Mouse (Mus musculus): ENCODE data around the gene Gli2. TPM values are rescaled to one million over a fixed set of nuclear protein-coding genes. Genes with fewer than 3 reads are reported as not detected.

Gli2 gene
- 3.1 and 3.3 TPM in 2 replicates for polyA plus RNA-seq (2015; fragmentation: Nextera tagmentation; extraction: Ambion mirVana)

DNA sequence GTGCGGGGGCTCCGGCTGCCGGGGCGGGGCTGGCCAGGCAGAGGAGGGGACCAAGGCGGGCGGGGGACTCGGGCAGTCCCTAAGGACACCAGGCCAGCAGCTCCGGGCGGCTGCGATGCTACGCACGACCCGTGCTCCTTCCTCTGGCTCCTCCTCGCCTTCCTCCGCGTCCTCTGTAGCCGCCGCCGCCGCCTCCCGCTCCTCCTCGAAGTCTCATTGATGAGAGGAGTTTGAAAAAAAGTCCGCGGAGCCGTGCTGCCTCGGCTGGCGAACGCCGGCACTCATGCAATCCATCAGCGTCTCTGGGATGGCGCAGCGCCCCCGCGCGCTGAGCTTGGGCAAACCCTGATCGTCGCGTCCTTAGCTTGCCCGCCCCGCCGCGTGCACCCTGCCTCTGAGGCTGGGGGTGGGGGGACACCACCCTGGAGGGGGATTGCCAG lies at the start of gene Gli2:
Gene Gli2, minus strand, starts transcription at position 218 of the 440 bp plus-strand sequence.
- Histone ChIP-seq H3K27me3 (replicated peaks) (peaks cover 62% of the 10 kb centered on the region), H3K9ac (peak within 1 kb of the TSS; percentile 82), H3K9me3 (no peaks in the 10 kb centered on the region), H3K4me2 (peak within 1 kb of the TSS; percentile 98), H3K4me1 (peaks cover 45% of the 10 kb centered on the region), H3K36me3 (no peaks in the 10 kb centered on the region), H3K27ac (replicated peaks) (peak within 1 kb of the TSS; percentile 85), H3K4me3 (peak within 1 kb of the TSS; percentile 67)
- peak; percentile 65; the same call in 1 of the 2 replicates for ATAC-seq (ENCODE audit: extremely low read depth, insufficient number of reproducible peaks, low FRiP score, low TSS enrichment)
- WGBS: under 1% methylated on average over 29 of the region's 42 CpGs

DNA sequence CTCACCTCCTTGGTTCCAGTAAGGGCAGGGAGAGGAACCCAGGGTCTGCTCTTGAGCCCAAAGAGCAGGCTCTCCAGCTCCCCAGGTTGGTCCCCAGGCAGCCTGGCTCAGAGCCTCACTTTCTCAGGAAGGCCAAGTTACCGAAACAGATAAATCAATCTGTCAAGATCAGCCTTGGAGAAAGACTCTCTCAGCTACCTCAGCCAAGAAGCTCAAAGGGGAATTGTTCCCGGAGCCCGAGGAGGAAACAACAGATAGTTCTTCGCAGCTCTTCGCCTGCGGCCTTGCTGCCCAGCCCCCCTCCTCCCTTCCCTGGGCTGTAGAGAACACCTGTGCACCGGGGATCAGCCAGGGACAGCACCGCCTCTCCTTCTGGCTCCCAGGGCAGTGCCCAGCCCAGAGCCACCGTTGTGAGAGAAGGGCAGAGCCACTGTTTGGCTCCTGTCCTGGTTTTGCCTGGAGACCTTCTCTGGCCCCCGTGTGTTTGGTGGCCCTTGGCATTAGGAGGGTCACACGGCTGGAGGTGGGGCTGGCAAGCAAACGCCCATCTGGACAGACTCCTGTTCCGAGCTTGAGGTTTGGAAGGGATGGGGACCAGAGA lies 44.6 kb upstream of the Gli2 start:
- no peaks in the 10 kb centered on the region for H3K9me3 ChIP-seq
- no peak overlapping the region for H3K9ac ChIP-seq
- H3K4me3 ChIP-seq: no peak overlapping the region
- H3K4me1 ChIP-seq: peaks cover 6% of the 10 kb centered on the region; the same call in 1 of the 2 replicates
- no peak for ATAC-seq (ENCODE audit: extremely low read depth, insufficient number of reproducible peaks, low FRiP score, low TSS enrichment)
- H3K4me2 ChIP-seq: no peak overlapping the region
- WGBS: 47% methylated on average over 13 of the region's 13 CpGs
- no peak overlapping the region for H3K27ac ChIP-seq (replicated peaks)
- H3K36me3 ChIP-seq: no peaks in the 10 kb centered on the region
- peaks cover 23% of the 10 kb centered on the region for H3K27me3 ChIP-seq (replicated peaks)

DNA sequence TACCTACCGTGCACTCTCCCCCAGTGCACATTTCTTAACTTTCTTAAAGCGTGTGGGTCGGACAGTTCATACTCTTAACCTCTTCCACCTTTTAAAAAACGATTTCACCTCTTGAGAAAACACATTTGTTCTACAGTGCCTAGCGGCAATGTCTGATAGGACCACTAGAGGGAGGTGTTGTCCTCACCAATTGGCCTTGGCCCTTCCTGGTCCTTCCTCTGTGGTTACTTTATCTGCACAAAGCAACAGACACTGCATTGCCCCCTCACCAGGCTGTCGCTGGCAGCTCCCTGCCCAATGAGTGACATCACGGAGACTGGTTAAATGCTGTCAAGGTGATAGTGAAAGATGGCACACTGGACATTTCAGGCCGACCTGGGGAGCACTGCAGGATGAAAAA lies 40.3 kb upstream of the Gli2 start:
- Histone ChIP-seq H3K9ac (no peak overlapping the region), H3K36me3 (no peaks in the 10 kb centered on the region), H3K4me3 (no peak overlapping the region), H3K27me3 (replicated peaks) (peaks cover 21% of the 10 kb centered on the region), H3K27ac (replicated peaks) (no peak overlapping the region), H3K4me2 (no peak overlapping the region), H3K9me3 (no peaks in the 10 kb centered on the region), H3K4me1 (peaks cover 14% of the 10 kb centered on the region; the same call in 1 of the 2 replicates)
- no peak for ATAC-seq (ENCODE audit: extremely low read depth, insufficient number of reproducible peaks, low FRiP score, low TSS enrichment)
- WGBS: 16% methylated on average over 8 of the region's 8 CpGs

DNA sequence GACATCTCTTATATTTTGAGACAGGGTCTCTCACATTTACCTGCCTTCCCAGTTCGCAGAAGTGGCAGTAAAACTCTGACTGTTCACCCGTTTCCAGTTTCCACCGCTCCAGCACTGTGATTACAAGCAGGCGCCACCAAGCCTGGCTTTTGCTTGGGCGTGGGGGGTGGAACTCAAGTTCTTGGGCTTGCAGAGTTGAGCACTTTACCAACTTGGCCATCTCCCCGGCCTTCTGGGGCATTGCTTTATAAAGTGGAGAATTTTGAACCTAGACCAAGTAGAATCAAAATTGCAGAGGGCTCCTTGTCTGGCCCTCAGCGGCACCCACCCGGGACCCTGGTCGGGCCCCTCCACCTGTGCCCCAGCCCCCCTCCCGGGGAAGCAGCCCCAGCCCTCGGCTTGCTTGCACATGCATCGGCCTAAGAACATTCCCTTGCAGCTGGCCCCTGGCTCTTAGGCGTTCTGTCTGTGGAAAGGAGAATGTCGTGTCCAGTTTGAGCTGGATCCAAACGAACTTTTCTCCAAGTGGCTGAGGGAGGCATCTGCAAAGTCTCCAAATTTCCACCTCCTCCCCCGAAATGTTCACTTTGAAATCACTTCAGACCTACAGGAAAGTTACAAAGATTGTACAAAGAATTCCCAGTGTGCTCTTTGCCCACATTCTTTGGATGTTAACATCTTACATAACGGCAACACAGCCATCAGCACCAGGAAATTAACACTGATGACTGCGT lies 36.6 kb upstream of the Gli2 start:
- Histone ChIP-seq H3K27me3 (replicated peaks) (peaks cover 9% of the 10 kb centered on the region; the same call in 1 of the 2 replicates), H3K36me3 (no peaks in the 10 kb centered on the region), H3K27ac (replicated peaks) (no peak overlapping the region), H3K4me2 (no peak overlapping the region), H3K9me3 (no peaks in the 10 kb centered on the region), H3K4me1 (peaks cover 8% of the 10 kb centered on the region; the same call in 1 of the 2 replicates), H3K4me3 (no peak overlapping the region), H3K9ac (no peak overlapping the region)
- ATAC-seq (ENCODE audit: extremely low read depth, insufficient number of reproducible peaks, low FRiP score, low TSS enrichment): no peak
- 63% methylated on average over 18 of the region's 18 CpGs for WGBS

DNA sequence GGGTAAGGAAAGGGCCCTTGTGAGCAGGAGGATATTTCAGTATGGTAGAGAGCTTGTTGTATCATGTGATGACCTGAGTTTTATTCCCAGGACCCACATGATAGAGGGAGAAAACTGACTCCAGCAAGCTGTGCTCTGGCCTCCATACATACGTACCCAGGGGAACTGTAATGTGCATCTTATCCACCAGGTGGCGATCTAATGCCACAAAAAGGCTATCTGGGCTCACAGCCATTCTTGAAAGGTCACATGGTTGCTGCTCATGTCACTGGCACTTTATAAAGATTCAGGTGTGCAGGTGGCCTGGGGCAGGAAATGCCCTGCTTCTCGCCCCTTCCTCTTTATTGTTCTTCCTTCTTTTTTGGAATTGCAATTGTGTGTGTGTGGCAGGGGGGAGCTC lies 34.1 kb upstream of the Gli2 start:
- ATAC-seq (ENCODE audit: extremely low read depth, insufficient number of reproducible peaks, low FRiP score, low TSS enrichment): no peak
- H3K9me3 ChIP-seq: no peaks in the 10 kb centered on the region
- no peaks in the 10 kb centered on the region for H3K36me3 ChIP-seq
- H3K9ac ChIP-seq: no peak overlapping the region
- no peak overlapping the region for H3K27ac ChIP-seq (replicated peaks)
- no peak overlapping the region for H3K4me2 ChIP-seq
- H3K27me3 ChIP-seq (replicated peaks): peaks cover 8% of the 10 kb centered on the region; the same call in 1 of the 2 replicates
- H3K4me3 ChIP-seq: no peak overlapping the region
- peaks cover 11% of the 10 kb centered on the region; the same call in 1 of the 2 replicates for H3K4me1 ChIP-seq
- 7% methylated on average over 3 of the region's 3 CpGs for WGBS

DNA sequence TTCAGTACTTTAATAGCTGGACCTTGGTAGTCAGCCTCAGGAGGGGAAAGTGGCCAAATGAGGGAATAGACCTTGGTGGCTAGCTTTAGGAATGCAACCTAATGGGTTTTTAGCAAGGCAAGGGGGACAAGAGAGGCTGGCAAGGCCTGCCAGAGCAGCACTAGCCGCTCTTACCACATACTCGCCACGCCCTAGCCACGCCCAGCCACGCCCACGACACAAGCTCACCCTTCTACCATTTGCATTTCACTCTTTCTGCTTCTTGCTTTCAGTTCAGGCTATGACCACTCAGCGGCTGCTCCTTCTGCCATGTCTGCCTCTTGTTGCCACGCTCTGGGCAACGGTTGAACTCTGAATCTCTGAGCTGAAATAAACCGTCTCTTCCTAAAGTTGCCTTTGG lies 32.4 kb upstream of the Gli2 start:
- Histone ChIP-seq H3K9ac (no peak overlapping the region), H3K27ac (replicated peaks) (no peak overlapping the region), H3K36me3 (no peaks in the 10 kb centered on the region), H3K27me3 (replicated peaks) (peaks cover 12% of the 10 kb centered on the region), H3K4me1 (peaks cover 11% of the 10 kb centered on the region; the same call in 1 of the 2 replicates), H3K4me2 (no peak overlapping the region), H3K9me3 (no peaks in the 10 kb centered on the region), H3K4me3 (no peak overlapping the region)
- WGBS: 60% methylated on average over 10 of the region's 10 CpGs
- no peak for ATAC-seq (ENCODE audit: extremely low read depth, insufficient number of reproducible peaks, low FRiP score, low TSS enrichment)

DNA sequence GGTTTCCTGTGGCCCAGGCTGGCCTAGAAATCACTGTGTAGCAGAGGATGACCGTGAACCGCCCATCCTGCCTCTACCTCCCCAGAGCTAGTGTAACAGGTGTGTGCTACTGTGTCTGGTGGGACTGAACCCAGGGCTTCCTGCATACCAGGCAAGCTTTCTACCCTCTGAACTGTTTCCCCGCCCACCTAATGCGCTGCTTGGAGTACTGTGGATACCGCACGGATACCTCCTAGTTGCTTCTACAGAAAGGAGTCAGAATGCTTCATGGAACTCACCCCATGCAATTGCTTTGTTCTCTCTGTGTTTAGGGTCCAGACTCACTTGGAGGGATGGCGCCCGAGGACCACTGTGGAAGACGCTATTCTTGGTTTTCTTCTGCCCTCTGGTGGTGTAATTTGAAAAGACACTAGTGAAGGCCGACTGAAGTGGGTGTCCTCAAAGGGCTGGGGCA lies 30.1 kb upstream of the Gli2 start:
- WGBS: 17% methylated on average over 10 of the region's 10 CpGs
- peak overlapping the region; percentile 50 for H3K4me2 ChIP-seq

DNA sequence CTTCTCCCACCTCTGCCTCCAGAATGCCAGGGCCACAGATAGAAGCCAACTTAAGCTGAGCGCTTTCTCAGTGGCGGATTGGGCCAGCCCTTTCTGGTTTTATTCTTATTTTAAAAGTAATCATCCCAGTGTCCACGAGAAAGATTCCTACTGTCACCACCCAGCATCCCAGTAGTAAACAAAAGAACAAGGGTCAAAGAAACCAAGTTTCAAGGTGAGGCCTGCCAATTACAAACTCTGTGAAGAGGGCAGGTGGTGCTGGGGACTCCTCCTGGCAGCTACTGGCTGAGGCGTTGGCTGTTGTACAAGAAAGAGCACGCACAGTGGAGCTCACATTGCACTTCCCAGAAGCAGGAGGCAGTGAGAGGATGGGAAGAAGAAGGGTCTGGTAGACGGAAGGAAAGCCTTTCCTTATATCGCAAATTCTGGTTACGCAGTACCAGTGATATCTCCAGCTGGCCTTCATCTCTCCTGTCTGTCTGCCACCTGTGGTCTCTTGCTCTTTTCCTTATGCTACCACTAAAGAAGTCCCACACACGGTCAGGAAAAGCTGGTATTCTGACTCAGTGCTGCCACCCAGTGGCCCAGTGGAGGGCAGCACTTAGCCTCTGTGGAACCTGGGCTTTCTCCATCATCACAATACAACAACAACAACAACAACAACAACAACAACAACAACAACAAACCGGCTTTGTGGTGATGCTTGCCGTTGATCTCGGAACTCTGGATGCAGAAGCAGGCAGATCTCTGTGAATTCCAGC lies 29.0 kb upstream of the Gli2 start:
- H3K9me3 ChIP-seq: no peaks in the 10 kb centered on the region
- H3K4me3 ChIP-seq: no peak overlapping the region
- no peak for ATAC-seq (ENCODE audit: extremely low read depth, insufficient number of reproducible peaks, low FRiP score, low TSS enrichment)
- no peak overlapping the region for H3K4me2 ChIP-seq
- H3K9ac ChIP-seq: no peak overlapping the region
- H3K27me3 ChIP-seq (replicated peaks): peaks cover 19% of the 10 kb centered on the region
- no peak overlapping the region for H3K27ac ChIP-seq (replicated peaks)
- no peaks in the 10 kb centered on the region for H3K36me3 ChIP-seq
- H3K4me1 ChIP-seq: peaks cover 6% of the 10 kb centered on the region
- 34% methylated on average over 12 of the region's 12 CpGs for WGBS

More for the DNA sequence above, 30.1 kb upstream of the Gli2 start:
- H3K4me1 ChIP-seq: peaks cover 3% of the 10 kb centered on the region; the same call in 1 of the 2 replicates
- no peaks in the 10 kb centered on the region for H3K36me3 ChIP-seq
- no peak overlapping the region for H3K9ac ChIP-seq
- H3K27ac ChIP-seq (replicated peaks): no peak overlapping the region
- H3K27me3 ChIP-seq (replicated peaks): peaks cover 12% of the 10 kb centered on the region
- no peaks in the 10 kb centered on the region for H3K9me3 ChIP-seq
- no peak for ATAC-seq (ENCODE audit: extremely low read depth, insufficient number of reproducible peaks, low FRiP score, low TSS enrichment)
- H3K4me3 ChIP-seq: no peak overlapping the region

- Histone ChIP-seq H3K27ac (replicated peaks) (no peak overlapping the region), H3K9me3 (no peaks in the 10 kb centered on the region), H3K4me3 (no peak overlapping the region), H3K4me1 (peaks cover 7% of the 10 kb centered on the region), H3K4me2 (no peak overlapping the region), H3K9ac (no peak overlapping the region), H3K36me3 (no peaks in the 10 kb centered on the region), H3K27me3 (replicated peaks) (peaks cover 32% of the 10 kb centered on the region)
- ATAC-seq (ENCODE audit: extremely low read depth, insufficient number of reproducible peaks, low FRiP score, low TSS enrichment): no peak
- WGBS: 82% methylated on average over 7 of the region's 7 CpGs
Observed at GRCm38 (mm10) chr1:119077933-119078332, 24.5 kb upstream of the Gli2 start.

DNA sequence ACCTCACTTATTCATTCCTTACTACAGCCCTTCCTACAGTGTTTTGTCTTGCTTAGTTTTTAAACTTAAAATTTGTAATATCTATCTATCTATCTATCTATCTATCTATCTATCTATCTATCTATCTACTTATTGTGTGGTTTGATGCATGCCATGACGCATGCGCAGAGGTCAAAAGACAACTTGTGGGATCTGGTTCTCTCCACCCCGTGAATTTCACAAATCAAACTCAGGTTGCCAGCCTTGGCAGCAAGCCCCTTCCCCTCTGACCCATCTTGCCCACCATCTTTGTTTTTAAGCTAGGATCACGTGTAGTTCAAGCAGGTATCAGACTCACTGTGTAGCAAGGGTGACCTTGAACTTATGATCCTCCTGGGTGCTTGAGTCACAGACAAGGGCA lies 22.9 kb upstream of the Gli2 start:
- peaks cover 28% of the 10 kb centered on the region for H3K27me3 ChIP-seq (replicated peaks)
- H3K27ac ChIP-seq (replicated peaks): no peak overlapping the region
- no peak overlapping the region for H3K4me2 ChIP-seq
- H3K36me3 ChIP-seq: no peaks in the 10 kb centered on the region
- no peak for ATAC-seq (ENCODE audit: extremely low read depth, insufficient number of reproducible peaks, low FRiP score, low TSS enrichment)
- H3K9me3 ChIP-seq: no peaks in the 10 kb centered on the region
- H3K9ac ChIP-seq: no peak overlapping the region
- WGBS: 64% methylated on average over 4 of the region's 4 CpGs
- no peak overlapping the region for H3K4me3 ChIP-seq
- H3K4me1 ChIP-seq: peaks cover 7% of the 10 kb centered on the region

DNA sequence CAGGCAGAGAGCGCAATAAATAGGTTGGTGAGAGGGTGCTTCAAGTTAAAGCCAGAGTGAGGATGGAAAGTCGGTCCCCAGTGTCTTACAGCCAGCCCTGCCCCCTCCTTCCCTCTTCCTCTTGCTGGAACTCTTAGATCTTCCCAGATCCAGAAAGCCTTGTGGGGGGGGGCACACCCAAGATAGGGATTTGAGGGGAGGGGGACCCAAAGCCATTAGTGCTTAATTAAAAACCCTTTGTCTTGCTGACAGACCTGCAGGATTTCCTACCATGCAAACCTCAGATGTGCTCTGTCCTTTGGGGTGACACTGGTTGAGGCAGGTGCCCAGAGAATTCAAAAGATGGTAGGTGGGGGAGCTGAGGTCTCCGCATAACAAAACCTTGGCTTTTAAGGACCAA lies 22.5 kb upstream of the Gli2 start:
- Histone ChIP-seq H3K27me3 (replicated peaks) (peaks cover 28% of the 10 kb centered on the region), H3K9ac (no peak overlapping the region), H3K36me3 (no peaks in the 10 kb centered on the region), H3K9me3 (no peaks in the 10 kb centered on the region), H3K4me2 (no peak overlapping the region), H3K4me3 (no peak overlapping the region), H3K4me1 (peaks cover 7% of the 10 kb centered on the region), H3K27ac (replicated peaks) (no peak overlapping the region)
- ATAC-seq (ENCODE audit: extremely low read depth, insufficient number of reproducible peaks, low FRiP score, low TSS enrichment): no peak
- 54% methylated on average over 3 of the region's 3 CpGs for WGBS
